Mouse (Mus musculus) heart, embryonic 12.5 days (tissue): ENCODE results near the gene Prkag1. TPM values are rescaled to one million over a fixed set of nuclear protein-coding genes. Genes with fewer than 3 reads are reported as not detected.
"Not testable (repeated sequence)": the region's sequence is repeated elsewhere in the genome, so short reads cannot be mapped to it uniquely, and the experiment has no call there.

Experiments
- ATAC-seq: fragments of 200-750 bp; cut with Nextera tagmentation; 2 replicates; pipeline ENCODE4 v1.8.0; 2017; ENCODE audit warnings: moderate TSS enrichment, moderate library complexity; ENCODE audit not compliant: insufficient number of reproducible peaks, low FRiP score
- H3K27ac ChIP-seq: fragments of 300-500 bp; sonication (generic); 2 replicates; pipeline ENCODE4 v1.5.1; 2016; ENCODE audit warnings: mild to moderate bottlenecking, moderate library complexity; ENCODE audit not compliant: poor library complexity, severe bottlenecking
- H3K27me3 ChIP-seq: fragments of 300-500 bp; sonication (generic); replicated peaks from 2 replicates; pipeline ENCODE4 v1.6.1; 2016; ENCODE audit warnings: mild to moderate bottlenecking, moderate library complexity
- H3K36me3 ChIP-seq: fragments of 300-500 bp; sonication (generic); 2 replicates; pipeline ENCODE4 v1.6.1; 2016; ENCODE audit warnings: mild to moderate bottlenecking, moderate library complexity
- H3K4me1 ChIP-seq: fragments of 300-500 bp; sonication (generic); replicated peaks from 2 replicates; pipeline ENCODE4 v1.6.1; 2016; ENCODE audit warnings: mild to moderate bottlenecking
- H3K4me2 ChIP-seq: fragments of 300-500 bp; sonication (generic); 2 replicates; pipeline ENCODE4 v1.6.1; 2016; ENCODE audit warnings: mild to moderate bottlenecking, moderate library complexity
- H3K4me3 ChIP-seq: fragments of 300-500 bp; sonication (generic); 2 replicates; pipeline ENCODE4 v1.5.1; 2016; ENCODE audit warnings: mild to moderate bottlenecking
- H3K9ac ChIP-seq: fragments of 300-500 bp; sonication (generic); 2 replicates; pipeline ENCODE4 v1.6.1; 2016; ENCODE audit warnings: mild to moderate bottlenecking, moderate library complexity
- H3K9me3 ChIP-seq: fragments of 300-500 bp; sonication (generic); replicated peaks from 2 replicates; pipeline ENCODE4 v1.6.1; 2016; ENCODE audit warnings: mild to moderate bottlenecking, moderate library complexity
- WGBS: fragments of 180-500 bp; shearing (Covaris S2); methylation state at CpG from one replicate; pipeline ENCODE4 v1.1.7; 2016; 5-methylcytosine and 5-hydroxymethylcytosine counted together
- polyA plus RNA-seq: library from polyadenylated mRNA; unstranded; fragments of >200 nt; fragmentation: Nextera tagmentation; extraction: Ambion mirVana; gene quantifications from 2 replicates; pipeline ENCODE4 v1.2.1, GENCODE M21; 2016

Prkag1 gene
- polyA plus RNA-seq, 1 experiment from 2014 or later = 81.5 TPM

DNA sequence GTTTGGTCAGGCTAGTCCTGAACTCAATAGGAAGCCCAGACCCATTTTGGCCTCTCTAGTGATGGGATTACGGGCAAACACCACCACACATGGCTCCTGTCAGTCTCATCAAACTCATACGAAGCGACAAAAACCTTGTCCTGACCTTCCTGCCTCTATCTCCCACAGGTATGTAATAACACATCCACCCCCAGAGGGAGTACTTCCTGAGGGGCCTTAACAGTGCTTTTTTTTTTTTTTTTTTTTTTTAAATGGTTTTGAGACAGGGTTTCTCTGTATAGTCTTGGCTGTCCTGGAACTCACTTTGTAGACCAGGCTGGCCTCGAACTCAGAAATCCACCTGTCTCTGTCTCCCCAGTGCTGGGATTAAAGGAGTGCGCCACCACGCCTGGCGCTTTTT is 13.2 kb downstream of the Prkag1 start:
- H3K9me3 ChIP-seq = no peaks in the 10 kb centered on the region
- no peak overlapping the region for H3K4me2 ChIP-seq
- H3K27me3 ChIP-seq = no peaks in the 10 kb centered on the region
- H3K27ac ChIP-seq = no peak overlapping the region
- no peak for ATAC-seq
- no peak overlapping the region for H3K9ac ChIP-seq
- H3K4me1 ChIP-seq = peaks cover 9% of the 10 kb centered on the region
- WGBS = 87% methylated on average over 7 of the region's 7 CpGs
- no peak overlapping the region for H3K4me3 ChIP-seq
- peaks cover 74% of the 10 kb centered on the region for H3K36me3 ChIP-seq

DNA sequence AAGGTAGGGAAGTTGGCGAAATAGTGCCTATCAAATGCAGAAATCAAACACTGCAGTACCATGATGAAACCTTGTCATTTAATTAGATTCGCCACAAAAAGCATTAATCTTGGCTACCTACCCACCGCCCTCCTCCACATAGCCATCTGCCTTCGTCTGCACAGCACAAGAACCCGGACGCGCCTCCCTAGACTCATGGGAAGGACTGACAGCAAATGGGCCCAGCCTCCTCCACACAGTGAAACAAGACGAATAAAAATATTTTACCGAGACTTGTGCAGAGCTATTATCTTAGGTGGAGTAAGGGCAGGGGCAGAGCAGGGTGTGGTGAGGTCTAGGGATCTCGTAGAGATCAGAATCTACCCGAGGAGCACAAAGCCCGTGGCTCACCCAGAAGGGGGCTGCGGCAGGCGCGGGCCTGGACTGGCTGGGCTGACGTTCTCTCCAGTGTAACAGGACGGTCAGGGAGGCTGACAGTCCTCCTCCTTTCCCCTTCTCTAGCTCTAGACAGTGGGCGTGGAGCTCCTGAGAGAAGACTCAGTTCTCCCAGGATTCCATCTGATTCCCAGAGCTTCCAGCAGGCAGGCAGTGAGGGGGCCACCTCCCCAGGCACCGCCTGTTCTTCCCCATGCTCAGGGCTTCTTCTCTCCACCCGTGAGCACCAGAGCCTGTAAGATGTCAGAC is 18.4 kb downstream of the Prkag1 start:
- H3K4me3 ChIP-seq = no peak overlapping the region
- no peak overlapping the region for H3K27ac ChIP-seq

DNA sequence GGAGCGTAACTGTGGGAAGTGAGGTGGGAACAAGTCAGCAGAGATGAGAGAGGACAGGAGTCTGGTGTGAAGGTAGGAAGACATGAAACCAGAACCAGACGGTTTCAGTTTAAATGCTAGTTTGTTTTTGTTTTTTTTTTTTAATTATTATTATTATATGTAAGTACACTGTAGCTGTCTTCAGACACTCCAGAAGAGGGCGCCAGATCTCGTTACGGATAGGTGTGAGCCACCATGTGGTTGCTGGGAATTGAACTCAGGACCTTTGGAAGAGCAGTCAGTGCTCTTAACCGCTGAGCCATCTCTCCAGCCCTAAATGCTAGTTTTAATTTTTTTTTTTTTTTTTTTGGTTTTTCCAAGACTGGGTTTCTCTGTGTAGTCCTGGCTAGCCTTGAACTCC is 21.1 kb downstream of the Prkag1 start:
- ATAC-seq = not testable (repeated sequence)
- H3K36me3 ChIP-seq = peaks cover 43% of the 10 kb centered on the region
- WGBS = 70% methylated on average over 6 of the region's 6 CpGs

More for the DNA sequence above, 18.4 kb downstream of the Prkag1 start:
- 0 out of 2 replicates have a peak, but pooled peaks have one; percentile 5 for ATAC-seq
- Histone ChIP-seq H3K9ac (no peak overlapping the region), H3K4me1 (peaks cover 18% of the 10 kb centered on the region), H3K27me3 (peaks cover 29% of the 10 kb centered on the region), H3K9me3 (no peaks in the 10 kb centered on the region), H3K36me3 (peaks cover 62% of the 10 kb centered on the region), H3K4me2 (no peak overlapping the region)
- WGBS = 88% methylated on average over 20 of the region's 20 CpGs

DNA sequence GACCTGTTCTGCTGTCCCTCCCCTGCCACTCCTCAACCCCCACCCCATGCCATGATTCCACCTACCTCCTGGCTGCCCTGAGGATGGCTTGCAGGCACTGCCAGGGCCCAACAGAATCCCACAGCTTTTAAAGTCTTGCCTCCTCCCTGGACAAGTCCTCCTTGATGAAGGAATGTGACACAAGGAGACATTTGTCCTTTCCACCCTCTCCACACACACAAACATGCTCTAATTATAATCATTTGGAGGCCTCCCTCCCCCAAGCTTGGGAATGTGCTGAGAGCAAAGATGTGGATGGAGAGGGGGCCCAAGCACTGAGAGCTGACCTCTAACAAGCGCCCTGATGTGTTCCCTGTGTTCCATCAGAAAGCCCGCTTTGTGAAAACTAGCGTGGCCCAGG is 21.9 kb downstream of the Prkag1 start, which contains the start of gene Ddn:
Gene Ddn (minus strand): TSS at position 101 of the 400 bp plus-strand sequence.
- ATAC-seq = no peak
- peaks cover 36% of the 10 kb centered on the region for H3K36me3 ChIP-seq
- H3K27ac ChIP-seq = no peak within 1 kb of the TSS
- H3K27me3 ChIP-seq = peaks cover 64% of the 10 kb centered on the region
- H3K9me3 ChIP-seq = no peaks in the 10 kb centered on the region
- WGBS = 37% methylated on average over 3 of the region's 3 CpGs
- peaks cover 50% of the 10 kb centered on the region for H3K4me1 ChIP-seq
- no peak within 1 kb of the TSS; the same call in 1 of the 2 replicates for H3K9ac ChIP-seq
- H3K4me2 ChIP-seq = peak within 1 kb of the TSS; percentile 97
- H3K4me3 ChIP-seq = peak within 1 kb of the TSS; percentile 56

More for the DNA sequence above, 21.1 kb downstream of the Prkag1 start:
- H3K4me3 ChIP-seq, H3K27ac ChIP-seq, H3K4me2 ChIP-seq, H3K9ac ChIP-seq, H3K9me3 ChIP-seq: not testable (repeated sequence)
- Histone ChIP-seq H3K27me3 (peaks cover 56% of the 10 kb centered on the region), H3K4me1 (peaks cover 45% of the 10 kb centered on the region)

DNA sequence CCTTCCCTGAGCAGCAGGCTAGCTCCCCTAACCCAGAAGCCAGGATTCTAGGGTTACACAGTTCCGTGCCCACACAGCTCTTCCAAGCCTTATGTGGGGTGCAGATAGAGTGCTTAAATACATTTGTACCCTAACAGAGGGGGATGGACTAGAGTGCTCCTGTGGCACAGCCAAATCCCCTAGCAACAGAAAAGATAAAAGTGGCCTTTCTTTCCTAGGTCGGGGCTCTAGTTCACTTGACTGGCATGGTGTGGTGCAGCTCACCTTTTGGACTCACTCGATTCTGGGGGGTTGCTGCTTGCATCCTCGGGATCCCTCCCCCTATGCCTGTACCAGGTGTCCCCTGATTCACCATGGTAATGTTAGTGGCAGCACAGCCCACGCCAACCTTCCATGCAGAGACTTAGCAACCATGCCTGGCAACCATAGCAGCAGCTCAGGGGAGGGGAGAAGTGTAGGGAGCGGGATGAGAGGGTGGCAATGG is 22.6 kb downstream of the Prkag1 start:
- Histone ChIP-seq H3K9ac (no peak overlapping the region), H3K4me1 (peaks cover 53% of the 10 kb centered on the region), H3K4me2 (peak overlapping the region; percentile 97)

DNA sequence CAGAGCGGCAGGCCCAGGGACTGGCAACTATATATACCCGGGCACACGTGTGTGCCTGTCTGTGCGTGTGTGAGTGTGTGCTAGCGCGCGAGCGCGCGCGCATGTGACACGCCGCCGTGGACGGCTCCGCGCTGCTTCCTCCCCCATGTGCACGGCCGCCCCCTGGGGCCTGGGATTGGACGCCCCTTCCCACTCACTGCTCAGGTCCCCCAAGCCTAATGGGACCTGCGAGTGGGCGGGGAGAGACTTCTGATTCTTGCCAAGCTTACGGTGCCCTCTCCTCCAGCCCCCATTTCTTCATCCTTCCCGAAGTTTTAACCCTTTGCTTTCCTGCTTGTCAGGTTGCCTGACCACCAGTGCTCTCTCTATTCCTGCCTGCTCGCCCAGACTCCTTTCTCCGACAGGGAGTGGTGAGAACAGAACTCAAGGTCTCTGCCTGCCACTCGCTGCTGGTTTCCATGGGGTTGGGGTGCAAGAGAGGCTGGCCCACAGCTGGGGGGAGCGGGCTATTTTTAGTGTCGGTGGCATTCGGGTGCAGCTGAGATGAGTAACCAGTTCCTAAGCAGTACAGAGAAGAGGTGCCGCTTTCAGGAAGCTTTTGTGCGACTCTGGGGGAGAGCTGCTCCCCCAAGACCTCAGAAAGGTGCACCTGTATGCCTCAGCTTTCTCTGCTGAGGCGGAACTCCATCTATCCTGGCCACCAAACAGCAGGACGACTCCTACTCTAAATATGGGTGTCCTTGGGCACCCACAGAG is 23.2 kb downstream of the Prkag1 start:
- Histone ChIP-seq H3K4me2 (peak overlapping the region; percentile 97), H3K9me3 (no peaks in the 10 kb centered on the region), H3K9ac (peak overlapping the region; percentile 62), H3K36me3 (peaks cover 23% of the 10 kb centered on the region), H3K4me3 (peak overlapping the region; percentile 56), H3K27me3 (peaks cover 77% of the 10 kb centered on the region), H3K27ac (no peak overlapping the region), H3K4me1 (peaks cover 59% of the 10 kb centered on the region)
- WGBS = under 1% methylated on average over 33 of the region's 34 CpGs
- 0 out of 2 replicates have a peak, but pooled peaks have one; percentile 19 for ATAC-seq

More for the DNA sequence above, 22.6 kb downstream of the Prkag1 start:
- ATAC-seq = no peak
- H3K27ac ChIP-seq = no peak overlapping the region
- peaks cover 29% of the 10 kb centered on the region for H3K36me3 ChIP-seq
- H3K4me3 ChIP-seq = peak overlapping the region; percentile 56
- peaks cover 71% of the 10 kb centered on the region for H3K27me3 ChIP-seq
- H3K9me3 ChIP-seq = no peaks in the 10 kb centered on the region
- WGBS = 13% methylated on average over 6 of the region's 6 CpGs

DNA sequence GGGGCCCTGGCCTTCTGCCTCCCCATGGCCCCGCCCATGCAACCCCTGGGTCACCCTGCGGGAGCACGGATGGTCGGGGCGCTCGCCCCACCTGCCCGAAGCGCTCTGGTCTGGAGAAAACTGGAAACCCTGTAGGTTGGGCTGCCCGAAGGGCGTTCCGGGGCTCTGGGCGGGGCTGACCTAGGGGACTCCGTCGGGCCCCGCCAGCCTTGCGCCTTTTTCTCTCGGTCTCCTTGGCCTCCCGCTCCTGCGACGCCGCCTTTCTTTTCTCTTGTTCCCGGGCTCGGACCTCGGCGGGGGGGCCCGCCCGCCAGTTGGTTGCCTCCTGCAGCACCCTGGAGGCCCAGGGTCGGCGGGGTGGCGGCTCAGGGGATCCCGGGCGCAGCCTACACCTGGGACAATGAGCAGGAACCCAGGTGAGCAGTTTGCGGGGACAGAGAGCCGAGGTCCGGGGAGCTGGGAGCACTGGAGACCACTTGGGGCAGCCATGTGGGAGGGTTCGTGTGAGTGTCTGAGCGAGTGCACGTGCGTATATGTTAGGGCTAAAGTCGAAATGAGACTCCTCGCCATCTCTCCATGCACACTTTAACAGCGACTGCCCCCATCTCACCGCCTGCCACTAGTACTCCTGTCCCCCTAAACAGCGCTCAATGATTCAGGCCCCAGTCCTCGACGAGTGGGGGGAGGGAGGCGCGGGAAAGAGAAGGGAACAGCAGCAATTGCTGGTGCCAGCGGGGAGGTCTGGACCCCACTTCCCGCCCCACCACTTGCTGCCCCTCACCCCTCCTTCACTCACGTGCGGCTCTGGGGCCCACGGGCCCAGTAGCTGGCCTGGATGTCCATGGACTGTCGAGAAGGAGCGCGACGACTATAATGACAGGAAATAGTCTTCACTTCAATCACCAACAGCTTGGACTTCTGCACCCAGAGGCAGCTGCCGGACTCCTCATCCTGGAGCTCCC is 24.2 kb downstream of the Prkag1 start:
- peak overlapping the region; percentile 56 for H3K4me3 ChIP-seq
- peaks cover 14% of the 10 kb centered on the region for H3K36me3 ChIP-seq
- H3K4me2 ChIP-seq = peak overlapping the region; percentile 97
- under 1% methylated on average over 58 of the region's 58 CpGs for WGBS
- no peaks in the 10 kb centered on the region for H3K9me3 ChIP-seq
- ATAC-seq = no peak
- peaks cover 62% of the 10 kb centered on the region for H3K4me1 ChIP-seq
- no peak overlapping the region for H3K27ac ChIP-seq
- peak overlapping the region; percentile 62 for H3K9ac ChIP-seq
- H3K27me3 ChIP-seq = peaks cover 87% of the 10 kb centered on the region

DNA sequence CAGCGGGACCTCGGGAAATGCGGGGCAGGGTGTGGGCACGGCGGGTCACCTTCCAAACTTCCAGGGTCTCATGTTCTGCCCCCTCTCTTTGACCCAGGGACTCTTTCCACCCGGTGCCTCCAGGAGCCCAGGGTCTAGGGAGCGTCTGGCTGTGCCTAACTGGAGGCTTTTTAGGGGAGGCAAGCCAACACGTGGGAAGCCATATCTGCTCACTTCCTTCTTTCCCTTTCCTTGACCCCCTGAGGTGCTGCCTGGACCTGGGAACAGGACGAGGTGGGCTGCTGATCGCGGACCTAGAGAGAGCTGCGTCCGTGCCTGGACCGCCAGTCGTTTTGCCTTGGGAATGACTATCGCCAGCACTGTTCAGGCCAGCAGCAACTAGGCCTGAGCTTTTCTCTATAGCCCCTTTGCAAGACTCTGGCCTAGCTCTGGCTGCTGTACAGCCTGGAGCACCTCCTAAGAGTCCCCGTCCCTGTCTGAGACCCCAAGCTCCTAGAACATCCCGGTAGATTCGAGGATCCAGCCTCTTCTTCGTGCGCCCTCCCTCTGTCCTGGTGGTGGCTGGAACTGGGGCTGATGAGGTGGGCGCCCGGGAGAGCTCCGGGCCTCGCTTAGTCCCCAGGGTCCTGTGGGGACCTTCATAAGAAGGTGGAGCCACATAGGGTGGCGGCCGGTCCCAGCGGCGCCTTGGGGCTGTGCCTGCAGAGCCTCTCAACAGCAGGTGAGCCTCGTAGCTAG is 25.1 kb downstream of the Prkag1 start:
- Histone ChIP-seq H3K9me3 (no peaks in the 10 kb centered on the region), H3K4me3 (peak overlapping the region; percentile 56), H3K36me3 (peaks cover 7% of the 10 kb centered on the region), H3K27ac (no peak overlapping the region), H3K4me1 (peaks cover 62% of the 10 kb centered on the region), H3K27me3 (peaks cover 95% of the 10 kb centered on the region), H3K9ac (peak overlapping the region; percentile 53; the same call in 1 of the 2 replicates), H3K4me2 (peak overlapping the region; percentile 97)
- WGBS = 5% methylated on average over 30 of the region's 30 CpGs
- no peak; the same call in 1 of the 2 replicates for ATAC-seq

DNA sequence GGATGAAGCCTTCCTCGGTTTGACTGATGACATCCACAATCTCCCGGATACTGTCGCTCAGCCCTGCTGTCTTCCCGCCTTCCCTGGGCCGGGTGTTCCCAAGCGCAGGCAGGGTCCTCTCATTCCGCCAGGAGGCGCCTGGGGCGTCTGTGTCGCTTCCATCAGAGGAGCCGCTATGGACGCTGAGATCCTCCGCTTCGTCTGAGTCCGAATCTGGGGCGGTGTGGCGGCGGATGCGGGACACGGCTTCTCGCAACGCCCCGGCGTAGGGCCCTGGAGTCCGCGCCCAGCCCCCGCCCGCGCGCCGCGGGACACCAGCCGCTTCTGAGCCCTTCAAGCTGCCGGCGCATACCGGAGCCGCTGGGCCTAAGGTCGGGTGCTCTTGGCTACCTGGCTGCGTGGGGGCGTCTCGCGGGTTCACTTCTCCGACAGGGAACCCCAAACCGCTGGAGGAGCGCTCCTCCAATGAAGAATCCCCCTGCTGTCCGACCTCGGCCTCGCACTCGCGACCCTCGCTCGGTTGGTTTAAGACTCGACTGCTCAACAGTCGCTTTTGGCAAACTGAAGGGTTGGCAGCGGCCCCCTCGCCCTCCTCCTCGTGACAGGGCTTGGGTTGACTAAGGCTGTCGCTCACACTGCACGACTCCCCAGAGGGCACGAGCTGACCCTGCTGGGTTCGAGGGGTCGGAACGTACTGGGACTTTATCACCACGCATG is 25.8 kb downstream of the Prkag1 start:
- no peak for ATAC-seq
- no peak overlapping the region for H3K27ac ChIP-seq
- H3K4me3 ChIP-seq = peak overlapping the region; percentile 56
- H3K9ac ChIP-seq = peak overlapping the region; percentile 76
- no peaks in the 10 kb centered on the region for H3K36me3 ChIP-seq
- WGBS = 1% methylated on average over 64 of the region's 64 CpGs
- peaks cover 62% of the 10 kb centered on the region for H3K4me1 ChIP-seq
- peak overlapping the region; percentile 97 for H3K4me2 ChIP-seq
- peaks cover 96% of the 10 kb centered on the region for H3K27me3 ChIP-seq
- H3K9me3 ChIP-seq = no peaks in the 10 kb centered on the region
